Mouse (Mus musculus): Measurements from ENCODE around the gene Gm44503. TPM values are rescaled to one million over a fixed set of nuclear protein-coding genes. Genes with fewer than 3 reads are reported as not detected.

Gene Gm44503
- total and polyA plus RNA-seq, 3 experiments, result not detected

DNA sequence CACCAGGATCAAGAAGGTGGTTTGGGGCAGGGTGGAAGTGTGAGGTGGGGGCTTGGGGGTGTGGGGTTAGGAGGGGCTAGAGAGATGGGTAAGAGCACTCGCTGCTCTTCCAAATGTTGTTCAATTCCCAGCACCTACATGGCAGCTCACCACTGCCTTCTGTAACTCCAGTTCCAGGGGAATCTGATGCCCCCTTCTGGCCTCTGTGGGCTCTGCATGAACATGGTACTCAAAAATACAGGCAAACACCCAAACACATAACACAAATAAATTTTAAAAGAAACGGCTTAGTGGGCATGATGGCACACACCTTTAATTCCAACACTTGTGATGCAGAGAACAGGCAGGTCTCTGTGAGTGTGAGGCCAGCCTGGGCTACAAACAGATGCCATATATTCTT, 3.9 kb upstream of the Gm44503 start:
- no peak overlapping the region for H3K9ac ChIP-seq (ENCODE audit: control insufficient read depth, low read depth, low read length, poor library complexity, severe bottlenecking)
- no peaks in the 10 kb centered on the region; a peak in 1 of 4 replicates for H3K4me1 ChIP-seq (ENCODE audit: control insufficient read depth in 1 of 2, insufficient read depth in 2 of 2, low read length in 2 of 2)
- H3K79me2 ChIP-seq (ENCODE audit: control insufficient read depth, insufficient read depth, low read length, poor library complexity), result no peaks in the 10 kb centered on the region; the same call in 1 of the 2 replicates
- H3K36me3 ChIP-seq (ENCODE audit: control insufficient read depth in 1 of 2, insufficient read depth in 2 of 2, low read length in 2 of 2), result peaks cover 0 to 4% of the 10 kb centered on the region in 2 experiments; a peak in 2 of 4 replicates
- DNase-seq (ENCODE audit: low read depth, low spot score), result peak; percentile 57
- peaks cover 3 to 6% of the 10 kb centered on the region in 2 experiments; a peak in 2 of 4 replicates for H3K27me3 ChIP-seq (ENCODE audit: control insufficient read depth in 1 of 2, insufficient read depth in 2 of 2, low read length in 2 of 2)
- no peak overlapping the region for H3K27ac ChIP-seq (ENCODE audit: control insufficient read depth, low read depth, low read length)
- TF ChIP-seq RAD21 (IDR thresholded peaks at IDR 0.05; ENCODE audit: low read depth, low read length) (peak; percentile 32), MAX (IDR thresholded peaks at IDR 0.05; ENCODE audit: low read length) (no peak), CTCF (IDR thresholded peaks at IDR 0.05 in 2 of 3, conservative IDR thresholded peaks at IDR 0.05 in 1 of 3; ENCODE audit: control insufficient read depth in 1 of 3, insufficient read depth in 1 of 3, low read depth in 2 of 3, low read length in 3 of 3, poor library complexity in 1 of 3, severe bottlenecking in 1 of 3) (peak; percentile 32 to 67 (median 50); a peak in 5 of 6 replicates), SMC3 (IDR thresholded peaks at IDR 0.05; ENCODE audit: low read depth, low read length) (peak; percentile 65), JUND (IDR thresholded peaks at IDR 0.05; ENCODE audit: low read depth, low read length) (no peak)
- no peaks in the 10 kb centered on the region for H3K9me3 ChIP-seq (replicated peaks; ENCODE audit: insufficient read depth, low read length)
- no peak overlapping the region for H3K4me3 ChIP-seq (ENCODE audit: control insufficient read depth in 1 of 2, insufficient read depth in 1 of 2, low read depth in 2 of 2, low read length in 2 of 2)

DNA sequence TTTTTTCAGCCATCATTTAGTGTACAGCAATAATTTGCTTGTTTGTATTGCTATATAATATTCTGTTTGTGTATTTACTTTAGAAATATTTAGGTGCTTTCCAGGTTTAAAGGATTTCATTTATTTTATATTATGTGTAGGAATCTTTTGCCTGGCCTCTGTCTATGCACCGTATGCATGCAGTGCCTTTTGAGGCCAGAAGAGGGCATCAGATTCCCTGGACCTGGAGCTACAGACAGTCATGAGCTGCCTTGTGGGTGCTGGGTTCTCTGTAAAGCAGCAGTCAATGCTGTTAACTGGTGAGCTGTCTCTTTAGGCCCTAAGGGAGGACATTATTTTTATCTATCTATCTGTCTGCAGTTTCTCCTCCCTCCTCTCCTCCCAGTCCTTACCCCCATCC, 3.1 kb upstream of the Gm44503 start:
- no peak for TF ChIP-seq MYB (IDR thresholded peaks at IDR 0.05; ENCODE audit: low read depth, low read length)
- TF ChIP-seq SMC3 (IDR thresholded peaks at IDR 0.05; ENCODE audit: low read depth, low read length), result peak; percentile 81
- 0 out of 2 replicates have a peak, but pooled peaks have one; percentile 45 for TF ChIP-seq ZC3H11A (IDR thresholded peaks at IDR 0.05; ENCODE audit: low read depth, low read length)
- TF ChIP-seq CTCF (IDR thresholded peaks at IDR 0.05 in 2 of 3, conservative IDR thresholded peaks at IDR 0.05 in 1 of 3; ENCODE audit: control insufficient read depth in 1 of 3, insufficient read depth in 1 of 3, low read depth in 2 of 3, low read length in 3 of 3, poor library complexity in 1 of 3, severe bottlenecking in 1 of 3), result peak; percentile 76 to 84 (median 81)
- TF ChIP-seq RAD21 (IDR thresholded peaks at IDR 0.05; ENCODE audit: low read depth, low read length), result peak; percentile 57
- Histone ChIP-seq H3K9me3 (replicated peaks; ENCODE audit: insufficient read depth, low read length) (no peaks in the 10 kb centered on the region), H3K4me3 (ENCODE audit: control insufficient read depth in 1 of 2, insufficient read depth in 1 of 2, low read depth in 2 of 2, low read length in 2 of 2) (no peak overlapping the region), H3K27me3 (ENCODE audit: control insufficient read depth in 1 of 2, insufficient read depth in 2 of 2, low read length in 2 of 2) (peaks cover 2 to 3% of the 10 kb centered on the region in 2 experiments; a peak in 1 of 4 replicates), H3K27ac (ENCODE audit: control insufficient read depth, low read depth, low read length) (no peak overlapping the region), H3K9ac (ENCODE audit: control insufficient read depth, low read depth, low read length, poor library complexity, severe bottlenecking) (no peak overlapping the region; the same call in 1 of the 2 replicates), H3K79me2 (ENCODE audit: control insufficient read depth, insufficient read depth, low read length, poor library complexity) (no peaks in the 10 kb centered on the region; the same call in 1 of the 2 replicates), H3K4me1 (ENCODE audit: control insufficient read depth in 1 of 2, insufficient read depth in 2 of 2, low read length in 2 of 2) (no peaks in the 10 kb centered on the region; a peak in 1 of 4 replicates), H3K36me3 (ENCODE audit: control insufficient read depth in 1 of 2, insufficient read depth in 2 of 2, low read length in 2 of 2) (peaks cover 0 to 4% of the 10 kb centered on the region in 2 experiments; a peak in 2 of 4 replicates)
- DNase-seq (ENCODE audit: low read depth, low spot score), result peak; percentile 82

DNA sequence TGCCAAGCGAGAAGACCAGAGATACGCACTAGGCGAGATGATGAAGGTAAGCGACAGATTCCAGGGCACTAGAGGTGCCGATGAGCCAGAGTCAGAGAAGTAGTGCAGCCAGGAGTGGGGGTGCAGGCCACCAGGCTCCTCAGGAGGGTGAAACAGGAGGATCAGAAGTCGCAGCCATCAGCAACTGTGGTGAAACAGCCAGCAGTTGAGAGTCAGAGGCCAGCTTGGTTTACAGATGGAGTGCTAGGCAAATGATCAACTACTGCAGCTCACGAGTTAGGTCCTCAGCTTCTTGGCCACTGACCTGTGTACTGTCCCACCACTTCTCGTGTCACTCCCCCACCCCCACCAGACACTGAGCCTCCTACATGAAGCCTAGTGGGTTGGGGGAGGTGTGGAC, 2.7 kb downstream of the Gm44503 start:
- Histone ChIP-seq H3K79me2 (ENCODE audit: control insufficient read depth, insufficient read depth, low read length, poor library complexity) (no peaks in the 10 kb centered on the region; the same call in 1 of the 2 replicates), H3K27me3 (ENCODE audit: control insufficient read depth in 1 of 2, insufficient read depth in 2 of 2, low read length in 2 of 2) (no peaks in the 10 kb centered on the region), H3K4me1 (ENCODE audit: control insufficient read depth in 1 of 2, insufficient read depth in 2 of 2, low read length in 2 of 2) (peaks cover 2 to 11% of the 10 kb centered on the region in 2 experiments; a peak in 3 of 4 replicates), H3K27ac (ENCODE audit: control insufficient read depth, low read depth, low read length) (peak overlapping the region; percentile 56), H3K36me3 (ENCODE audit: control insufficient read depth in 1 of 2, insufficient read depth in 2 of 2, low read length in 2 of 2) (peaks cover 0 to 4% of the 10 kb centered on the region in 2 experiments; a peak in 2 of 4 replicates), H3K4me3 (ENCODE audit: control insufficient read depth in 1 of 2, insufficient read depth in 1 of 2, low read depth in 2 of 2, low read length in 2 of 2) (peak overlapping the region; percentile 77 to 90), H3K9ac (ENCODE audit: control insufficient read depth, low read depth, low read length, poor library complexity, severe bottlenecking) (peak overlapping the region; percentile 75), H3K9me3 (replicated peaks; ENCODE audit: insufficient read depth, low read length) (no peaks in the 10 kb centered on the region)
- TF ChIP-seq MAZ (IDR thresholded peaks at IDR 0.05; ENCODE audit: low read depth, low read length) (no peak), ZNF384 (IDR thresholded peaks at IDR 0.05; ENCODE audit: low read depth, low read length) (no peak), CTCF (IDR thresholded peaks at IDR 0.05 in 2 of 3, conservative IDR thresholded peaks at IDR 0.05 in 1 of 3; ENCODE audit: control insufficient read depth in 1 of 3, insufficient read depth in 1 of 3, low read depth in 2 of 3, low read length in 3 of 3, poor library complexity in 1 of 3, severe bottlenecking in 1 of 3) (no peak), USF1 (IDR thresholded peaks at IDR 0.05; ENCODE audit: low read depth, low read length) (no peak), BHLHE40 (IDR thresholded peaks at IDR 0.05; ENCODE audit: borderline replicate concordance, low read depth, low read length) (no peak), GABPA (IDR thresholded peaks at IDR 0.05; ENCODE audit: low read depth, low read length) (no peak), ELF1 (IDR thresholded peaks at IDR 0.05; ENCODE audit: low read depth, low read length) (no peak), MEF2A (IDR thresholded peaks at IDR 0.05; ENCODE audit: extremely low read depth, insufficient replicate concordance, low read depth, low read length, poor library complexity, severe bottlenecking) (no peak), RCOR1 (IDR thresholded peaks at IDR 0.05; ENCODE audit: low read depth, low read length) (no peak), ZKSCAN1 (IDR thresholded peaks at IDR 0.05; ENCODE audit: low read depth, low read length) (no peak), E2F4 (IDR thresholded peaks at IDR 0.05; ENCODE audit: borderline replicate concordance, low read depth, low read length) (no peak), POLR2AphosphoS5 (IDR thresholded peaks at IDR 0.05; ENCODE audit: borderline replicate concordance, low read depth, low read length) (no peak), ETS1 (IDR thresholded peaks at IDR 0.05; ENCODE audit: low read depth, low read length) (no peak)
- DNase-seq (ENCODE audit: low read depth, low spot score), result no peak

All from MEL (cell line).